Mouse (Mus musculus) heart, postnatal 0 days (tissue): ENCODE data around the gene Neurod4. TPM values are rescaled to one million over a fixed set of nuclear protein-coding genes. Genes with fewer than 3 reads are reported as not detected.

Source experiments
- ATAC-seq: fragments of 200-750 bp; cut with Nextera tagmentation; 2 replicates; pipeline ENCODE4 v1.8.0; 2017; ENCODE audit warnings: low read depth, moderate number of reproducible peaks, moderate library complexity; ENCODE audit not compliant: insufficient read depth
- DNase-seq: peaks from one replicate; pipeline ENCODE4 v3.0.0-alpha.2; 2016; ENCODE audit warnings: low spot score
- H3K27ac ChIP-seq: fragments of 300-500 bp; sonication (generic); 2 replicates; pipeline ENCODE4 v1.5.1; 2014; ENCODE audit warnings: low read depth, mild to moderate bottlenecking
- H3K27me3 ChIP-seq: fragments of 300-500 bp; sonication (generic); 2 replicates; pipeline ENCODE4 v1.6.1; 2014; ENCODE audit warnings: low read length, mixed read lengths; ENCODE audit not compliant: control insufficient read depth, insufficient read depth
- H3K36me3 ChIP-seq: fragments of 300-500 bp; sonication (generic); replicated peaks from 2 replicates; pipeline ENCODE4 v1.6.1; 2014; ENCODE audit warnings: low read length, mixed read lengths; ENCODE audit not compliant: control insufficient read depth, insufficient read depth
- H3K4me1 ChIP-seq: fragments of 300-500 bp; sonication (generic); 2 replicates; pipeline ENCODE4 v1.6.1; 2014; ENCODE audit warnings: antibody characterized with exemption; ENCODE audit not compliant: control insufficient read depth, insufficient read depth
- H3K4me2 ChIP-seq: fragments of 300-500 bp; sonication (generic); 2 replicates; pipeline ENCODE4 v1.6.1; 2014; ENCODE audit warnings: low read depth, mild to moderate bottlenecking, low read length, moderate library complexity
- H3K4me3 ChIP-seq: fragments of 300-500 bp; sonication (generic); 2 replicates; pipeline ENCODE4 v1.5.1; 2014; ENCODE audit warnings: low read depth, low read length
- H3K9ac ChIP-seq: fragments of 300-500 bp; sonication (generic); replicated peaks from 2 replicates; pipeline ENCODE4 v1.6.1; 2014; ENCODE audit warnings: low read depth, low read length, mixed read lengths
- H3K9me3 ChIP-seq: fragments of 300-500 bp; sonication (generic); replicated peaks from 2 replicates; pipeline ENCODE4 v1.6.1; 2016; ENCODE audit warnings: low read length; ENCODE audit not compliant: control insufficient read depth
- CTCF ChIP-seq: IDR thresholded peaks from 2 replicates; pipeline ENCODE4 v1.5.1; 2016; ENCODE audit warnings: antibody characterized with exemption, control low read depth, low read depth
- EP300 ChIP-seq: IDR thresholded peaks from 2 replicates; pipeline ENCODE4 v1.6.1; 2016; ENCODE audit warnings: antibody characterized with exemption, low read depth
- WGBS: fragments of 180-500 bp; shearing (Covaris S2); extraction: QIAGEN DNeasy Blood & Tissue Kit; methylation state at CpG from one replicate; pipeline ENCODE4 v1.1.7; 2014; 5-methylcytosine and 5-hydroxymethylcytosine counted together
- polyA plus RNA-seq: library from polyadenylated mRNA; unstranded; fragments of >200 nt; fragmentation: Nextera tagmentation; extraction: Ambion mirVana; gene quantifications from 2 replicates; pipeline ENCODE4 v1.2.1, GENCODE M21; 2015
- total RNA-seq: library from RNA; depleted of rRNA; stranded (reverse); fragments of >200 nt; gene quantifications from 2 replicates; pipeline ENCODE4 v1.2.3, GENCODE M21; 2014; ENCODE audit warnings: low replicate concordance; rRNA removed

Gene Neurod4
- total and polyA plus RNA-seq, 2 experiments from 2014 or later: not detected

- no peak overlapping the region for H3K4me2 ChIP-seq
- H3K4me1 ChIP-seq: no peaks in the 10 kb centered on the region
- H3K9ac ChIP-seq: no peak overlapping the region
- H3K9me3 ChIP-seq: no peaks in the 10 kb centered on the region
- H3K36me3 ChIP-seq: no peaks in the 10 kb centered on the region
- DNase-seq (no peak), ATAC-seq (no peak)
- no peak overlapping the region for H3K27ac ChIP-seq
- WGBS: 85% methylated on average over 5 of the region's 5 CpGs
- H3K4me3 ChIP-seq: no peak overlapping the region
- H3K27me3 ChIP-seq: no peaks in the 10 kb centered on the region
- no peak for TF ChIP-seq CTCF
- no peak for TF ChIP-seq EP300
These were observed 50.5 kb downstream of the Neurod4 start for GRCm38 (mm10) chr10:130229584-130229983.

GRCm38 (mm10) chr10:130228246-130228645 lies 51.8 kb downstream of the Neurod4 start:
- H3K9me3 ChIP-seq: no peaks in the 10 kb centered on the region
- no peaks in the 10 kb centered on the region for H3K4me1 ChIP-seq
- ATAC-seq (no peak), DNase-seq (peak; percentile 30)
- no peak overlapping the region for H3K27ac ChIP-seq
- H3K4me2 ChIP-seq: no peak overlapping the region
- TF ChIP-seq CTCF: peak; percentile 80
- TF ChIP-seq EP300: no peak
- WGBS: 0% methylated on average over 1 of the region's 1 CpGs
- no peaks in the 10 kb centered on the region for H3K27me3 ChIP-seq
- no peaks in the 10 kb centered on the region for H3K36me3 ChIP-seq
- no peak overlapping the region for H3K9ac ChIP-seq
- H3K4me3 ChIP-seq: no peak overlapping the region

GRCm38 (mm10) chr10:130225034-130225433 lies 55.0 kb downstream of the Neurod4 start:
- ATAC-seq: no peak
- DNase-seq: no peak
- Histone ChIP-seq H3K4me2 (no peak overlapping the region), H3K4me1 (no peaks in the 10 kb centered on the region), H3K9me3 (no peaks in the 10 kb centered on the region), H3K36me3 (no peaks in the 10 kb centered on the region), H3K4me3 (no peak overlapping the region), H3K27ac (no peak overlapping the region), H3K9ac (no peak overlapping the region), H3K27me3 (no peaks in the 10 kb centered on the region)
- TF ChIP-seq EP300 (no peak), CTCF (no peak)
- WGBS: 58% methylated on average over 3 of the region's 3 CpGs

Other genes starting within 250 kb of the Neurod4 start
- gene Olfr821, start 249.9 kb downstream of the Neurod4 start, total RNA-seq: not detected in 2 replicates
- gene Olfr821, start 249.9 kb downstream of the Neurod4 start, polyA plus RNA-seq: not detected in 2 replicates
- gene Olfr822, start 209.0 kb downstream of the Neurod4 start, total RNA-seq: not detected in 2 replicates
- gene Olfr822, start 209.0 kb downstream of the Neurod4 start, polyA plus RNA-seq: not detected in 2 replicates
- not detected in 2 replicates for gene Olfr823, start 164.9 kb downstream of the Neurod4 start, total RNA-seq
- not detected in 2 replicates for gene Olfr823, start 164.9 kb downstream of the Neurod4 start, polyA plus RNA-seq
- gene Olfr824, start 150.2 kb downstream of the Neurod4 start, total RNA-seq: not detected in 2 replicates
- gene Olfr824, start 150.2 kb downstream of the Neurod4 start, polyA plus RNA-seq: not detected in 2 replicates
- gene Olfr825, start 113.5 kb downstream of the Neurod4 start, total RNA-seq: not detected in 2 replicates
- gene Olfr825, start 113.5 kb downstream of the Neurod4 start, polyA plus RNA-seq: not detected in 2 replicates
- not detected in 2 replicates for gene Olfr826, start 96.1 kb downstream of the Neurod4 start, total RNA-seq
- not detected in 2 replicates for gene Olfr826, start 96.1 kb downstream of the Neurod4 start, polyA plus RNA-seq
- not detected in 2 replicates for gene Olfr827, start 65.8 kb downstream of the Neurod4 start, total RNA-seq
- gene Olfr827, start 65.8 kb downstream of the Neurod4 start, polyA plus RNA-seq: not detected in 2 replicates
- gene Tespa1, start 42.6 kb upstream of the Neurod4 start, total RNA-seq: 3.4 TPM in 1 of 2 replicates, not detected in the other
- gene Tespa1, start 42.6 kb upstream of the Neurod4 start, polyA plus RNA-seq: 0.10 TPM in 1 of 2 replicates, not detected in the other
- gene Vmn2r84, start 114.1 kb upstream of the Neurod4 start, total RNA-seq: not detected in 2 replicates
- not detected in 2 replicates for gene Vmn2r84, start 114.1 kb upstream of the Neurod4 start, polyA plus RNA-seq
- gene Vmn2r85, start 149.5 kb upstream of the Neurod4 start, total RNA-seq: not detected in 2 replicates
- not detected in 2 replicates for gene Vmn2r85, start 149.5 kb upstream of the Neurod4 start, polyA plus RNA-seq
- gene Vmn2r86, start 175.8 kb upstream of the Neurod4 start, total RNA-seq: not detected in 2 replicates
- gene Vmn2r86, start 175.8 kb upstream of the Neurod4 start, polyA plus RNA-seq: not detected in 2 replicates
- gene Vmn2r87, start 217.2 kb upstream of the Neurod4 start, total RNA-seq: not detected in 2 replicates
- not detected in 2 replicates for gene Vmn2r87, start 217.2 kb upstream of the Neurod4 start, polyA plus RNA-seq